Mouse (Mus musculus) kidney, adult 2 months (tissue): ENCODE results near the gene Tbccd1.

Source experiments
- CTCF ChIP-seq: fragments of 200-500 bp; conservative IDR thresholded peaks from 2 replicates; pipeline ENCODE4 v1.5.1; 2011; ENCODE audit warnings: low read depth, mild to moderate bottlenecking, control low read depth, low read length, moderate library complexity, mixed read lengths; ENCODE audit not compliant: insufficient read depth, insufficient read length
- POLR2A ChIP-seq: fragments of 200-500 bp; IDR thresholded peaks from one replicate; pipeline ENCODE4 v1.6.1; 2011; ENCODE audit warnings: low read depth, low read length, control low read depth

GRCm38 (mm10) chr16:22883441-22883840 is 26.0 kb upstream of the Tbccd1 start:
- TF ChIP-seq CTCF (no peak), POLR2A (no peak)
